Mouse (Mus musculus) CD4-positive naive resting alpha-beta T cell, adult 76 days (primary cell): ENCODE measurements around the gene Gm6096. TPM values are rescaled to one million over a fixed set of nuclear protein-coding genes. Genes with fewer than 3 reads are reported as not detected.

Experiments
- total RNA-seq: library from RNA; stranded (reverse); gene quantifications from one replicate; pipeline ENCODE4 v1.2.4, GENCODE M21; 2023

The Gm6096 gene
- not detected for total RNA-seq

DNA sequence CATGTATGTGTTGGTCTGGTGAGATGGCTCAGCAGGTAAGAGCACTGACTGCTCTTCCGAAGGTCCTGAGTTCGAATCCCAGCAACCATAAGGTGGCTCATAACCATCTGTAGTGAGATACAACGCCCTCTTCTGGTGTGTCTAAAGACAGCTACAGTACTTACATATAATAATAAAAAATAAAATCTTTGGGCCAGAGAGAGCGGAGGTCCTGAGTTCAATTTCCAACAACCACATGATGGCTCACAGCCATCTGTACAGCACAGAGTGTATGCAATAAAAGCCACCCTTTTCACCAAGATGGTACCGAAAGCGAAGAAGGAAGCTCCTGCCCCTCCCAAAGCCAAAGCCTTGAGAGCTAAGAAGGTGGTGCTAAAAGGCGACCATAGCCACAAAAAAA is at the start of gene Gm6096:
Gm6096 (plus strand) TSS at position 301 of the 400 bp plus-strand sequence.

DNA sequence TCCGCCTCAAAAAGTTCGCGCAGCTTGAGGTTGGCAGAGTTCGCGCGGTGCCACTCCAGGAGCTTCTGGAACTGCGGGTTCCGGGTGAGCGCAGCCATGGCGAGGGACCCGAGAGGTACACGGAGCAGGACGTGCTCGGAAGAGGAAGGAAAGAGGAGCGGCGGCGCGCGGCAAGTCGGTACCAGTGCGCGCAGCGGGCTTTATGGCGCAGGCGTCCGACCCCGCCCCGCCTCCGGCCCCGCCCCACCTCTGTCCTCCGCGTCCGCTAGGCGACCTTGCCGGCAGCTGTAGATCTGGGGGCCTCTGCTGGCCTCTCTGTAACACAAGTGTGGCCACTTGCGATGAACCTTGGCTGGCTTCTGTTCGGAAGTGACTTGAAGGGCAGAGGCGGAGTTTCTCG is 20.7 kb upstream of the Gm6096 start, which contains the start of gene Gpi1:
Gpi1 (minus strand) TSS at position 221 of the 400 bp plus-strand sequence.

Other genes starting within 250 kb of the Gm6096 start
- not detected for gene Scgb2b27, start 237.1 kb upstream of the Gm6096 start, total RNA-seq
- gene Scgb1b27, start 229.6 kb upstream of the Gm6096 start, total RNA-seq, result not detected
- not detected for gene Scgb1b30, start 155.6 kb upstream of the Gm6096 start, total RNA-seq
- not detected for gene Wtip, start 117.8 kb upstream of the Gm6096 start, total RNA-seq
- gene Uba2, start 81.4 kb upstream of the Gm6096 start, total RNA-seq, result 79.6 TPM
- 34.5 TPM for gene Pdcd2l, start 54.4 kb upstream of the Gm6096 start, total RNA-seq
- 264 TPM for gene Gpi1, start 20.7 kb upstream of the Gm6096 start, total RNA-seq
- 41.7 TPM for gene 4931406P16Rik, start 62.5 kb downstream of the Gm6096 start, total RNA-seq
- gene Lsm14a, start 142.3 kb downstream of the Gm6096 start, total RNA-seq, result 189 TPM